Mouse (Mus musculus) ES-E14 (cell line): ENCODE measurements around the gene Cd48. TPM values are rescaled to one million over a fixed set of nuclear protein-coding genes. Genes with fewer than 3 reads are reported as not detected.

Experiments used
- DNase-seq: peaks from one replicate; pipeline ENCODE4 v3.0.0-alpha.2; 2013; ENCODE audit warnings: low read depth, low spot score
- H3K27ac ChIP-seq: 2 replicates; pipeline ENCODE4 v1.5.1; 2012; ENCODE audit warnings: low read depth, mild to moderate bottlenecking, low read length, moderate library complexity, mixed read lengths; ENCODE audit not compliant: poor library complexity, insufficient read depth, severe bottlenecking
- H3K36me3 ChIP-seq: 2 replicates; pipeline ENCODE4 v1.6.1; 2012; ENCODE audit warnings: mild to moderate bottlenecking, low read length, moderate library complexity, mixed read lengths; ENCODE audit not compliant: control insufficient read depth, poor library complexity, insufficient read depth, severe bottlenecking
- H3K4me1 ChIP-seq, 2 experiments: fragments of 150-350 bp in 1 of 2; sonication (generic) in 1 of 2; 2 replicates each; pipeline ENCODE4 v1.6.1; 2012; ENCODE audit warnings: low read length in 2 of 2, mild to moderate bottlenecking in 1 of 2, mixed read lengths in 1 of 2; ENCODE audit not compliant: control insufficient read depth in 2 of 2, insufficient read depth in 2 of 2, poor library complexity in 1 of 2
- H3K4me3 ChIP-seq, 2 experiments: fragments of 150-350 bp in 1 of 2; sonication (generic) in 1 of 2; 2 replicates each; pipeline ENCODE4 v1.5.1; 2012; ENCODE audit warnings: low read length in 2 of 2, low read depth in 1 of 2, mild to moderate bottlenecking in 1 of 2, mixed read lengths in 1 of 2; ENCODE audit not compliant: insufficient read depth in 1 of 2, poor library complexity in 1 of 2, severe bottlenecking in 1 of 2
- H3K9ac ChIP-seq: 2 replicates; pipeline ENCODE4 v1.6.1; 2012; ENCODE audit warnings: low read depth, mild to moderate bottlenecking, low read length, mixed read lengths; ENCODE audit not compliant: poor library complexity, insufficient read depth, severe bottlenecking
- H3K9me3 ChIP-seq: fragments of 150-350 bp; sonication (generic); 2 replicates; pipeline ENCODE4 v1.6.1; 2012; ENCODE audit warnings: low read depth, mild to moderate bottlenecking, low read length; ENCODE audit not compliant: control insufficient read depth, insufficient read depth
- HCFC1 ChIP-seq: IDR thresholded peaks from 2 replicates; pipeline ENCODE4 v1.6.1; 2012; ENCODE audit warnings: low read length, inconsistent platforms, borderline replicate concordance; ENCODE audit not compliant: insufficient read depth
- ZNF384 ChIP-seq: IDR thresholded peaks from 2 replicates; pipeline ENCODE4 v1.6.1; 2012; ENCODE audit warnings: low read depth, low read length, inconsistent platforms
- in situ Hi-C, 2 experiments: fragments of 600-800 bp; cut with MboI; formaldehyde crosslinking; loops; one replicate each; pipeline ENCODE4 v1.15.1; 2025; ENCODE audit warnings: low sequenced_read_pairs in 2 of 2, inconsistent platforms in 1 of 2; ENCODE audit not compliant: unreplicated experiment in 2 of 2
- total RNA-seq: library from RNA; depleted of rRNA; stranded (reverse); fragments of 300-350 nt; gene quantifications from 2 replicates; pipeline ENCODE4 v1.2.3, GENCODE M21; 2012; rRNA removed

Gene Cd48
- total RNA-seq, 1 experiment: 0.22 TPM

GRCm38 (mm10) chr1:171748127-171748969 is 66.5 kb downstream of the Cd48 start:
- no peak overlapping the region for H3K4me3 ChIP-seq
- H3K4me1 ChIP-seq: no peaks in the 10 kb centered on the region
- DNase-seq: no peak
- H3K9me3 ChIP-seq: no peaks in the 10 kb centered on the region
- TF ChIP-seq ZNF384 (no peak), HCFC1 (no peak)
- in situ Hi-C loops: no loop called here
- no peaks in the 10 kb centered on the region for H3K36me3 ChIP-seq
- no peak overlapping the region for H3K9ac ChIP-seq
- no peak overlapping the region for H3K27ac ChIP-seq

Other genes starting within 250 kb of the Cd48 start
- gene F11r, start 244.5 kb upstream of the Cd48 start, total RNA-seq: 74.9 and 132 TPM in 2 replicates
- gene Alyref2, start 178.5 kb upstream of the Cd48 start, total RNA-seq: 3.2 and 4.0 TPM in 2 replicates
- gene Itln1, start 146.7 kb upstream of the Cd48 start, total RNA-seq: not detected in 2 replicates
- not detected in 2 replicates for gene Cd244a, start 122.8 kb upstream of the Cd48 start, total RNA-seq
- 0.13 TPM in 1 of 2 replicates, not detected in the other for gene Ly9, start 74.6 kb upstream of the Cd48 start, total RNA-seq
- not detected in 2 replicates for gene Slamf7, start 29.0 kb upstream of the Cd48 start, total RNA-seq
- 0.63 and 0.67 TPM in 2 replicates for gene Slamf1, start 85.1 kb downstream of the Cd48 start, total RNA-seq
- 0.09 TPM in 1 of 2 replicates, not detected in the other for gene Cd84, start 157.7 kb downstream of the Cd48 start, total RNA-seq
- not detected in 2 replicates for gene Gm10521, start 213.7 kb downstream of the Cd48 start, total RNA-seq
- 0.31 TPM in 1 of 2 replicates, not detected in the other for gene Slamf6, start 235.5 kb downstream of the Cd48 start, total RNA-seq